Mouse (Mus musculus) hindbrain, embryonic 10.5 days (tissue): ENCODE results near the gene Tekt3. TPM values are rescaled to one million over a fixed set of nuclear protein-coding genes. Genes with fewer than 3 reads are reported as not detected.

Source experiments
- DNase-seq: peaks from one replicate; pipeline ENCODE4 v3.0.0-alpha.2; 2017; ENCODE audit warnings: low spot score
- H3K27ac ChIP-seq: fragments of 300-500 bp; sonication (generic); 2 replicates; pipeline ENCODE4 v1.5.1; 2016; ENCODE audit warnings: mild to moderate bottlenecking, moderate library complexity
- H3K27me3 ChIP-seq: fragments of 300-500 bp; sonication (generic); 2 replicates; pipeline ENCODE4 v1.6.1; 2016; ENCODE audit warnings: mild to moderate bottlenecking; ENCODE audit not compliant: poor library complexity, insufficient read depth, severe bottlenecking
- H3K36me3 ChIP-seq: fragments of 300-500 bp; sonication (generic); 2 replicates; pipeline ENCODE4 v1.6.1; 2016; ENCODE audit warnings: mild to moderate bottlenecking, moderate library complexity
- H3K4me1 ChIP-seq: fragments of 300-500 bp; sonication (generic); replicated peaks from 2 replicates; pipeline ENCODE4 v1.6.1; 2016; ENCODE audit warnings: mild to moderate bottlenecking
- H3K4me3 ChIP-seq: fragments of 300-500 bp; sonication (generic); 2 replicates; pipeline ENCODE4 v1.5.1; 2016; ENCODE audit warnings: mild to moderate bottlenecking, moderate library complexity
- H3K9me3 ChIP-seq: fragments of 300-500 bp; sonication (generic); 2 replicates; pipeline ENCODE4 v1.6.1; 2016; ENCODE audit warnings: mild to moderate bottlenecking, moderate library complexity
- WGBS: fragments of 180-500 bp; shearing (Covaris S2); methylation state at CpG from one replicate; pipeline ENCODE4 v1.1.7; 2016; 5-methylcytosine and 5-hydroxymethylcytosine counted together
- polyA plus RNA-seq: library from polyadenylated mRNA; unstranded; fragments of >200 nt; fragmentation: Nextera tagmentation; extraction: Ambion mirVana; gene quantifications from 2 replicates; pipeline ENCODE4 v1.2.1, GENCODE M21; 2016

Tekt3 gene
- polyA plus RNA-seq, 1 experiment from 2014 or later = not detected

DNA sequence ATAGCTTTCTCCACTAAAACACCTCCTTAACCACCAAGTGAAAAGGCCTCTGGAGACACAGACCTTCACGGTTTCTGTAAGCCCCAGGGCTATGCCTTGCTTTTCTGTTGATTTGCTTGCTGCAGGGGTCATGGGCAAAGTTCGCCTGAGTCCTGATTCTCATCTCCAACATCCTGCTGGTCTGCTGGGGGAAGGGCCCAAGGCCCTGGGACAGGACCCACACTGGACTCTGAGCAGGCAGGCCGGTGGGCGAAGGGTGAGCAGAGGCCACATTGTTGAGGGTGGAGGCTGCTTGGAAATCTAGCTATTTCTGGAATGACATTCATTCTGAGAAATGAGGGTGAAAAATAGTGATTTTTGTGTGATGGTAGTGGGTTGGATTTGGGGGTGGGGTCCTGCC, 81.4 kb downstream of the Tekt3 start:
- Histone ChIP-seq H3K4me1 (peaks cover 16% of the 10 kb centered on the region; the same call in 1 of the 2 replicates), H3K4me3 (no peak overlapping the region), H3K9me3 (no peaks in the 10 kb centered on the region), H3K27me3 (no peaks in the 10 kb centered on the region; the same call in 1 of the 2 replicates), H3K27ac (no peak overlapping the region), H3K36me3 (peaks cover 3% of the 10 kb centered on the region; the same call in 1 of the 2 replicates)
- no peak for DNase-seq
- WGBS = 79% methylated on average over 4 of the region's 4 CpGs

DNA sequence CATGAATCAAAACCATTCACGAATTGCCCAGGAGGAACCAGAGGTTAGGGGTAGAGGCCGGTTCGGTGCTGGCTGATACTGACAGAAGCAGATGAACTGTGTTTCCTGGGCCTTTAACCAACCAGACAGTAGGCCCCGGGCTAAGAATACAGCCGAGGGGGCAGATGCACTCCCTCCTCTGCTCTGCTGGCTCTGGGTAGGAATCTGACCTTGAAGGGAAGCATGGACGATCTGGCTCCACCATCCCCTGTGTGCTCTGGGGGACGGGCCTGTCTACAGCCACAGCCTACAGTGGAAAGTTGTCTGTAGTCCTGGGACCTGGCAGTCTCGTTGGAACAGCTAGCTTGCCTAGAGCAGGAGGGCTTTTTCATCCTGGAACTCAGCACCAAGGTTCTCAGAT, 82.0 kb downstream of the Tekt3 start:
- H3K27ac ChIP-seq = no peak overlapping the region
- no peak overlapping the region for H3K4me3 ChIP-seq
- peaks cover 12% of the 10 kb centered on the region; the same call in 1 of the 2 replicates for H3K4me1 ChIP-seq
- 81% methylated on average over 8 of the region's 8 CpGs for WGBS
- peaks cover 3% of the 10 kb centered on the region; the same call in 1 of the 2 replicates for H3K36me3 ChIP-seq
- H3K27me3 ChIP-seq = no peaks in the 10 kb centered on the region; the same call in 1 of the 2 replicates
- no peak for DNase-seq
- no peaks in the 10 kb centered on the region for H3K9me3 ChIP-seq

Other genes with a start within 250 kb of the Tekt3 start
- 4.4 and 6.1 TPM in 2 replicates for gene Trim16, start 241.4 kb upstream of the Tekt3 start, polyA plus RNA-seq
- 0.36 and 0.41 TPM in 2 replicates for gene Fbxw10, start 214.6 kb upstream of the Tekt3 start, polyA plus RNA-seq
- 44.0 and 44.4 TPM in 2 replicates for gene Tvp23b, start 182.2 kb upstream of the Tekt3 start, polyA plus RNA-seq
- gene Cdrt4, start 110.5 kb upstream of the Tekt3 start, polyA plus RNA-seq = 0.30 TPM in 1 of 2 replicates, not detected in the other
- gene Pmp22, start 67.3 kb downstream of the Tekt3 start, polyA plus RNA-seq = 28.6 and 43.7 TPM in 2 replicates